Mouse (Mus musculus) megakaryocyte progenitor cell, adult 5-6 weeks (primary cell): Measurements from ENCODE around the gene Rnf151. TPM values are rescaled to one million over a fixed set of nuclear protein-coding genes. Genes with fewer than 3 reads are reported as not detected.

Experiments used
- ATAC-seq: replicated peaks from 2 replicates; pipeline ENCODE4 v1.8.0; 2016; ENCODE audit warnings: mild to moderate bottlenecking, moderate TSS enrichment, inconsistent platforms; ENCODE audit not compliant: poor library complexity
- total RNA-seq, 2 experiments: library from RNA; stranded (forward) in 1 of 2; stranded (reverse) in 1 of 2; fragments of 157-497, 149-512 nt in 1 of 2; fragments of 200-1000 nt in 1 of 2; gene quantifications; 2 replicates each; pipeline versions ENCODE4 v1.2.3 to v1.2.4; 2015 to 2017

The Rnf151 gene
- total RNA-seq, 2 experiments from 2014 or later, result 0.20 TPM; not detected in 1

DNA sequence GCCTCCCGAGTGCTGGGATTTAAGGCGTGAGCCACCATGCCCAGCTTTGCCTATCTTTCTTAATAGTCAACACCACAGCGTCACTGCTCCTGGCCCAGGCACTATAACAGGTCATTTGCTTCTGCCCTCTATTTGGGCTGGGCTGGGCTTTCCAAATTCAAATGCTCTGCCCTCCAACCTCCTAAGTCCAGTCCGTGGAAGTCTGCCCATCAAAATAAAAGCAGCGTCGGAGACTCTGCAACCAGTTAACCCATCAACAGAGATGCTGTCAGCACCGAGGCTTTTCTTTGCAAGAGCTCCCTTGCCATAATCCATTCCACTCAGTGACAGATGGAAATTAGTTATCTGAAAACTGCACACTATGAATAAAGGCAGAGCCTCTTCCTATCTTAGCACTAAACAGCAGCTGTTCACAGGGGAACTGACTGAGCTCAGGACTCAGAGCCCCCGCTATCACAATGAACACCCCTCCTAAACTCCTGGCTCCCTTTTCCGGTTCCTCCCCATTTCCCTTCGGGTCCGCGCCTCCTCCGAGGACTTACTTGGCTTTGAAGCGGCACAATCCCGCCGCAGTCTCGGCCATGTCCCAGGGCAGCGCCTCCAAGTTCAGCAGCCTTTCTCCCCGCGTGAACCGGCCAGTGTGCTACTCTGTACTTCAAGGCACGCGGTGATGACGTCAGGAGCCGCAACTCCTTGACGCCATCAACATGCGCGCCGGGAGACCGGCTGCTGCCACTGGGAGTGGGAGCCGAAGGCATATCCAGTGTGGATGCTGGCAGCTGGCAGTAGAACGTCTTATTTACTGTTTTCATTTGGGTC is 10.7 kb downstream of the Rnf151 start, which contains the start of gene Tbl3:
Gene Tbl3 (minus strand): TSS at position 679 of the 819 bp plus-strand sequence.
- ATAC-seq, result peak; percentile 89

DNA sequence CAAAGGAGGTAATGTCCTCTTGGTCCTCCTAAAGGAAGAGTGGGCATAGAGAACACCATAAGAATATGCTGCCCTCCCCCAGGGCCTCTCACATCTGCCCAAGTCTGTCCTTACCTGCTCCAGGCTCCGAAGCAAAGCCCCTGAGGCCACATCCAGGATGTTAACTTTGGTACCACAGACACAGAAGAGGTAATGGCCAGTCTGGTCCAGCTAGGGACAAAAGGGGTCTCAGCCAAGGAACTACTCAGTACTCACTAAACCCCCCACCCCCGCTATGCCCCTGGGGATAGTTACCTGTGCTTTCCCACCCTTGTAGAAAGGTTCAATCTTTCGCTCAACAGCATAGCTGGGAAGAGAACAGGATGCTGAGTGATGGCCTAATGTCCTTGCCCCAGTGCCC is 12.0 kb downstream of the Rnf151 start:
- ATAC-seq, result no peak

DNA sequence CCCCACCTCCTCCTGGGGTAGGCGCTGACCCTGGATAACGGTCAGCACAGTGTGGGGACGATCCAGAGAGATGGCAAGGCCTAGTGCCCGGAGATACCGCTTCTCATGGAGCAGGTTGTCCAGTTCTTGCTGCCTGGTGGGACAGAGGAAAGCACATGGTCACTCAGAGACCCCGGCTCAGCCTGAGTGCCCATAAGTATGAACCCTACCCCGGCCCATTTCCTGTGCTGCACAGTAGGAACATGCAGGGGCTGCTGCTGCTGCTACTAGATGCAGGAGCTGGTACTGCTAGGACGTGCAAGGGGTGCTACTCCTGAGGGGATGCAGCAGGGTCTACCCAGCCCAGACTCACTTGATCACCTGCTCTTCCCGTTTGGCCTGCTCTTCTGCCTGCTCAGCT is 16.6 kb downstream of the Rnf151 start:
- ATAC-seq, result no peak

DNA sequence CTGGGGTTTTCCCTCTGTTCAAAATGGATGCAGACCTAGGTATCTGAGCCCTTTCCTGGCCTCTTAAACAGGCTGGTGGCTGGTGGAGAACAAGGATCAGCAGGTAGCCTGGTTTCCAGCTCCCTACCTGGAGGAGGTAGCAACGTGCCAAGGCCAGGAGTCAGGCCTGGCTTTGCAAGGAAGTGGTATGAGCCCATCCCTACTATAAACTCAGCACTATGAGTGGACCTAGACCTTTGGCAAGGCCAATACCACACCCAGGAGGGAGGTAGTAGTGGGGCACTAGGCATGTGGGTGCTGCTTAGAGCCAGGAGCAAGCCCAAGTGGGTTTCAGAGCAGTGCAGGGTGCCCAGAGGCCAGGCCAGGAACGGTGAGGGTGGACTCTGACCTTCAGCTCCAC is 18.4 kb downstream of the Rnf151 start:
- ATAC-seq, result no peak

DNA sequence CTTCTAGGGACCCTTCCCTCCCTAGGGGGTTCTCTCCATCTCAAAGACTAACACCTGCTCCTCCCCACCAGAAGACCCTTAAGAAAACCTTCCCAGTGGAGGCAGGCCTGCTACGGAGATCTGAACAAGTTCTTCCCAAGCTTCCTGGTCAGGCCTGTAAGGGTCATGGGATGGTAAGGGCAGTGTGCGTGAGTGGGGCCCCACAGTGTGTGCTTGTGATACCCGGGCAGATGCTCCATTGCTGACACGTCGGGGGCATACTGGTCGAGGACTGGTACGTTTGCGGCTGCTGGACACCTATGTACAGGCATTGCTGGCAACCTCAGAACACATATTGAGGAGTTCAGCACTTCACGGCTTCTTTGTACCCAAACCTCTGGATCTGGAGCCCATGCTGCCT is 19.1 kb downstream of the Rnf151 start:
- no peak for ATAC-seq

DNA sequence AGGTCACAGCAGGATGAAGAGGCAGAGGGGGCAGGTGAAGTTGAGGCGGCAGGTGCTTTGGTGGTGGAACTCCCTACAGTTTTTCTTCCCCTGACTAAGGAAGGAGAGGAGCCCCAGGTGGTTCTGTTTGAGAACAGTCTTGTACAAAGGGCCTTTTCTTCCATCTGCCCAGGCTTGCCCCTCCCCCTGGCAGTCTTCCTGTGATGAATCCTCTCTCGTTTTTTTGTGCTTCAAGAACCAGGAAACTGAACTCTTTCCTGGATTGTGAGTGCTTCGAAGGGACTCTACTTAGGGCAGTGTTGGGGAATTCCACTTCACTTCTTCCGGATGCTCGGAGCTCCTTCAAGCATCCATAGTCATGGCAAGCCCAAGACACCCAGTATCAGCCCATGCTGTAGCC is 19.9 kb downstream of the Rnf151 start:
- no peak for ATAC-seq

DNA sequence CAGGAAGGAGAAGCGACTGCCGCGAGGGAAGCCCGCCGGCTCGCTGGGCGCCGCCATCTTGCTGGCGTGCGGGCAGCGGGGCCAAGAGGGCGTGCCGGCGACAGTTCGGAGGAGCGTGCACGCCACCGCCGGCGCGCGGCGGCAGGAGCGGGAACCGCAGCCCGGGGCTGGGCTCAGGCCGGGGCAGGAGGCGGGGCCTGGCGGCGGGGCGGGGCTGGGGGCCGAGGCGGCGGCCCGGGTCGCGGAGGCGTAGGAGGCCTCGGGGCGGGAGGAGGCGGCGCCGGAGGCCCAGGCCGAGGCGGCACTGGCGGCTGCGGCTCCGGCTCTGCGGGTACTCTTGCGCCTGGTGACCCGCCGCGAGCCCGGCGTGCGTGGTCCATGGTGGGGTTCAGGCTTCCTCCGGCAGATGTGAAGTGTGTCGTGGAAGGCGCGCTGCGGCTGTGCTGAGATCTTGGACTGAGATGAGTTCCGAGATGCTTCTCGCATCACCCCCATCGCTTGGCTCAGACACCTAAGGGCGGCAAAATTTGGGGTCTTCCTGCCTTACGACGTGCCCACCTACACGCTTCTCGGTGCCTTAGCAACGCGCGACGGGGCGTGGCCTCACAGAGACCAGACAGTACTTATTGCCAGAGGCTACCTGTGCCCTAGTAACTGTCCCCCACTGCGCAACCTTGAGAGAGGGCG is 21.7 kb downstream of the Rnf151 start, which contains the start of the genes Gfer and Noxo1:
Gene Gfer (minus strand): TSS at position 146 of the 687 bp plus-strand sequence.
Gene Noxo1 (plus strand): TSS at position 224 of the 687 bp plus-strand sequence.
- ATAC-seq, result peak; percentile 81

DNA sequence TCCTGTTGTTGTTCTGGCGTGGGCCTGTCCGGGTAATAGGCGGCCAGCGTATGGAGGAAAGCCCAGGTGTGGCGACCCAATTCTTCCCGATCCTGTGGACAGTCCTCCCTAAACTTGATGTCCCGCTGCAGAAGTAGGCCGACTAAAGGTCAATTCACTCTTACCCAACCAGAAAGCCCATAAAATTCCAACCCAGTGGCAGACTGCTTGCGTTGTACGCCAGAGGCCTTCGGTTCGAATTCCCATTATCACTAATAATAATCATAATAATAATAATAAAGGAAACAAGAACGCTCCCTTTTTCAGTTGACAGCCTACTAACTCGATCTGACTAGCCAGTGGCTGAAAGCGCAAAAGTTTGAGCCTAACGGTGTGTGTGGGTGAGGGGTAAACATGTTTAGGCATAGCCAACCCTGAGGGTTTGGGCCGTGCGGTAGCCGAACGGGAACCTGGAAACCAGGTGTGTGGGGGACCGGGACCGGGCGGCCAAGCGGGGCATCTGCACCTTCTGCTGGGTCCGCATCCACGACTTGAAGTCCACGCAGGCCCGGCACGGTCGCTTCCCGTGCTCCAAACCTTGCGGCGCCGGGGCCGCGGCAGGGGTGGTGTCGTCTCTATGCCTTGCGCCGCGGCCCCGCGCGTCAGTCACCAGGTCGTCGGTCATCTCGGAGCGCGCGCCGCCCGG is 22.4 kb downstream of the Rnf151 start:
- ATAC-seq, result peak; percentile 1; the same call in 1 of the 2 replicates

DNA sequence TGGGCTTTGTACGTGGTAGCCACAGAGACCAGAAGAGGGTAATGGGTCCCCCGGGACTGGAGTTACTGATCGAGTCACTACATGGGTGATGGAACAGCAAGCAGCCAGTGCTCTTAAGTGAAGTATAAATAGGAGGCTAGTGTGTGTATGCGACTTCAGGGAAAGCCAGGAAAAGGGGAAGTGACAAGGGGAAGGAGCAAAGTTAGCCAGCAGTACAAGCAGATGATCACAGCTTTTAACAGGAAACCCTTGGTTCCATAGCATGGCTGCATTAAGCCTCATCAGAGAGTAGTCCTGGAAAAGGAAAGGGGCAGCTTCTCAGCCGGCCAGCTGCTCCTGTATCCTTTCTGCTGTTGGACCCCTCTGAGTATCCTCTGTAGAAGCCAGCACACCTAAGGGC is 25.5 kb downstream of the Rnf151 start:
- ATAC-seq, result no peak

DNA sequence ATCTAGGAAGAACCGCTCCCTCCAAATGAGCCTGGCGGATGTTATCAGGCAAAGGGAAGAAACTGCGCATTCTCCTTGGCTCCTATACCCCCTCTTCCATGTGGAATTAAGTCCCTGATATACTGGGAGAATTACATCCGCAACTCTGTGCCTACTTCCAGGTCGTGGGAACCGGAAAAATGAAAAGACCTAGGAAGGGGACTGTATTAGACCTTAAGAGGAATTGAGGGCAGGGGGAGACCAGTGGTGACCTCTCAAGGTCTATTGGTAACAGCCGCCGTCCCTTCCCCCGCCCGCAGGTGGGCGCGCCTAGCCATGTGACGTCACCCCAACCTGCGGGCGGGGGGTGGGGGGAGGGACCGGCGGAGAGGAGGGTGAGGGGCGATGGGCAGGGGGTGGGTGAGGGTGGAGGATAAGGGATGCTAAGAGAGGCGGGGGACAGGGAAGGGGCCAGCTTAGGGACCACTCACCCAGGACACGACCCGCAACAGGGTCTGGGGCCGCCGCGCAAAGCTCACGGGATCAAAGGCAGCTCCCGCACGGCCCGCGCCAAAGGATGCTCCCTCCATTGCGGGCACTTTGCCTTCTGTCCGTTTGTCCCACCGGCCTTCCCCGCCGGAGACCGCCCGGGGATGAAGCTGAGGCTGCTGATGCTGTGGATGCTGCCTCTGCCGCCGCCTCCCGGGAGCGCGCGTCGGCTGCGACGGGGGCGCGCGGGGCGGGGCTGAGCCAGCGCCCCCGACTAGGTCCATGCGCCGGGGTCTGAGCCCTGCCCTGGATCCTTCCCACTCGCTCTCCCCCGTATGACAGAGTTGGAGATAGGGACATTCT is 28.4 kb downstream of the Rnf151 start, which contains the start of gene Syngr3:
Gene Syngr3 (minus strand): TSS at position 705 of the 831 bp plus-strand sequence.
- no peak for ATAC-seq

DNA sequence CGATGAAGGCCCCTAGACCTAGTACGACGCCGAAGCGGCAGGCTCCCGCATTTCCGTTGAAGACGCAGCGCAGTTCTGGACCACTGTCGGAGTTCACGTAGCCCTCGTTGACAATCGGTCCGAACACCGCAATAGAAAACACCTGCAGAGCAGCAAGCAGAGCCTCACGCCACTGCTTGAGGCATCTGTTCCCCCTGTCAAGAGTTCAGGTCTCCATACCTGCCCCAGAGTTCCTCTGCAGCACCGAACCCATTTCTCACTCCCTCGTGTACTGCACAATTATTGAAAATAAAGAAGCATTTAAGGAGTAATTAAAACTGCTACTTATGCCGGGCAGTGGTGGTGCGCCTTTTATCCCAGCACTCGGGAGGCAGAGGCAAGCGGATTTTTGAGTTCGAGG is 30.3 kb downstream of the Rnf151 start:
- no peak for ATAC-seq

DNA sequence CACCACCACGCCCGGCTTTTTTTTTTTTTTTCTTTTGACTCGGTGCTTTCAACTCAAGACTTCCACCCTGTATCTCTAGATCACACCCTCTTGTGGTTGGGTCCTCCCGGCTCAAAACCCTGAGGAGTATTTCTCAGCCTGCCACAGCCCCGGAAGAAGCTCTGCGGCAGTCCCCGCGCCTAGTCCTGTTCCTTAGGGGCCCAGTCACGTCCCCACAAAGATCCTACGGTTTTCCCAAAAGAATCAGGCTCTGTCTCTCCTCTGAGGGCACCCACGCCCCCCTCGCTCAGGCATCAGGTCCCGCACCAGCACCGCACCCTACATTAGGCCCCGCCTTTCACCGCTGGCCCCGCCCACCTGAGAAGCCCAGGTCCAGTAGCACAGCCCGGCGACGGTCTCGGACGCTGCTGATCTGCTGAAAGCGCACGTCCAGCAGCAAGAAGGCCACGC is 30.7 kb downstream of the Rnf151 start:
- ATAC-seq, result peak; percentile 78

DNA sequence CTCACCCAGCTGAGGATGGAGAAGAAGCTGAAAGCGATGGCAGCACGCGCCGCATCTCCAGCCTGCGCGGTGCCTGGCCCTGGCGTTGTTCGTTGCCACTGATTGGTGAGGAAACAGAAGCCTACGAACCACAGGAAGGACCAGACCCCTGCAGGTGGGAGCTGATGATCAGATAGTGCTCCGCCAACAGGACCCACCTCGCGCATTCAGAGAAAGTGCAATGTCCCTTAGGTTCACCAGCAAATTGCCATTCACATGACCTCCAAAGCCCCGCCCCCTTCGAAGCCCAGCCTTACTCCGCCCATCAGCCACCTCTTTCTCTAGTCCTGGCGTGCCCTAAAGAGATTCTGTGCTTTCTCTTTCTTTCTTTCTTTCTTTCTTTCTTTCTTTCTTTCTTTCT is 31.3 kb downstream of the Rnf151 start:
- peak; percentile 60 for ATAC-seq

DNA sequence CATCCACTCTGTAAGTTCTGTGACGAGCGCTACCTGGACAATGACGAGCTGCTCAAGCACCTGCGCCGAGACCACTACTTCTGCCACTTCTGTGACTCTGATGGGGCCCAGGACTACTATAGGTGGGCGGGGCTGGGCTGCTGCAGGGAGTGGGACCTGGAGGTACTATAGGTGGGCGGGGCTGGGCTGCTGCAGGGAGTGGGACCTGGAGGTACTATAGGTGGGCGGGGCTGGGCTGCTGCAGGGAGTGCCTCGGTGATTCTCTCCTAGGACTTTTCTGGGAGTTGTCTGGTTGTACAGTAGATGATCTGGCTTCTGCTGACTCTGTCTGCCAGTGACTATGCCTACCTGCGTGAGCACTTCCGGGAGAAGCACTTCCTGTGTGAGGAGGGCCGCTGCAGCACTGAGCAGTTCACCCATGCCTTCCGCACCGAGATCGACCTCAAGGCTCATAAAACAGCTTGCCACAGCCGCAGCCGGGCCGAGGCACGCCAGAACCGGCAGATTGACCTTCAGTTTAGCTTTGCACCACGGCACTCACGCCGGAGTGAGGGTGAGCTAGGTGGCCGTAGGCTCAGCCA is 40.3 kb downstream of the Rnf151 start:
- no peak for ATAC-seq

DNA sequence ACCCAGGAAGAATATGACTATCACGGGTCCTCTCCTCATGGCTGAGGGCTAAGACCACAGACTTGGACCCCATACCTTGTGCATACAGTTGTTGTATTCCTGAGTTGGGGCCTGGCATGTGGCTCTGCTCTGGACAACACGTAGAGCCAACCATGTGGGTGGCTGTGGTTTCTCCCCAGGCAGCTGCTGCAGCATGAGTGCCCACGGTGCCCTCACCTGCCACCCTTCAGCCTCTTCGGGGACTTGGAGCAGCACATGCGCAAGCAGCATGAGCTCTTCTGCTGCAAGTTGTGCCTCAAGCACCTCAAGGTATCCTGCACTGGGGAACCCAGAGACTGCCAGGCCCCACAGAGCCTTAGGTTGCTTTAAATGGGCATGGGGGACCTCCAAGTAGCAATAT is 41.0 kb downstream of the Rnf151 start:
- no peak for ATAC-seq

DNA sequence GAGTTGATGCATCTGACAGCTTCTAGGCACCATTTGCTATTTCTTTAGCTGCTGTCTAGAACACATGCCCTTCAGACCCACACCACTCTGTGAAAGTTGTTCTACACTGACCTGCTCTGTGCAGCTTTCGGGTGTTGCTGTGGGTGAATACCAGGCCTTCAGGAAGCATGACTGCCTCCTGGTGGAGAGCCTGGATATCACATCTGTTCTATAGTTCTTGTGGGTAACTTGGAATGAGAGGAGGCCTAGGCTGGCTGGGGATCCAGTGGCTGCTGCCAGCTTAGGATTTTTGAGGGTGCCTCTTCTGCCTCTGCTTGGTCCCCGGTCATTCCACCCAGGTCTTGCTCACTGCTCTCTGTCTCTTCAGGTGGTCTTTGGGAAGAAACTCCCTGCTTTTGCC is 41.7 kb downstream of the Rnf151 start:
- ATAC-seq, result peak; percentile 86

DNA sequence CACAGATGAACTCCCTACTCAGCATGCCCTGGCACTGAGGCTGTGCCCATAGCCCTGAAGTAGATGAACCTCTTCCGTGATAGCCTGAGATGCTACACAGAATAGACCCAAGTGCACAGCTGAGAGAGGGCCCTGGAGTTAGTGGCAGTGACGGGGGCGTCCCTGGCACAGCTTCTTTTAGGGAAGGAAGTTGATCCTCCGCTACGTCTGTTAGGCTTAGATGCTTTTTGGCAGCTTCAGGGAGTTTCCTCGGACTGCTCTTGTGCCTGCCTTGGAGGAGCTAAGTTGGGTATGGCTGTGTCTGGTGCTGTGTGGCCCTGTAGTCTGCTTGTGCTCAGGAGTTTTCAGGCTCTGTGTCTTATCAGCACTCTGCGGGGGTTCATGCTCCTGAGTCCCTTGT is 43.6 kb downstream of the Rnf151 start:
- ATAC-seq, result no peak

DNA sequence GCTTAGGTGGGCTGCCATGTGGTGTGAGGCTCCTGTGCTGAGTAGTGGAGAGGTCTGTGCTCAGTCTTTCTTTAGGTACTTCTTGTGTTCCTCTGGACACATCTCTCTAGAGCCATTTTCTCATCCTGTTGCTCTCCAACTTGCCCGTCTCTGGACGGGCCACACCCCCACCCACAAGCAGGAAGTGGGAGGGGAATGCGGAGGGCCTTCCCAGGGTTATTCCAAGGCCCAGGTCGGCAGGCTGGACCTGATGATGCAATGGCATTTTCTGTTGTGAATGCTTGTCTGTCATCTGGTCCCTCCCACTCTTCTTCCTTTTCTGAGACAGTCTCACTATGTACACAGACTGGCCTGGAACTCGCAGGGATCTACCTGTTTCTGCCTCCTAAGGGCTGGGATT is 45.7 kb downstream of the Rnf151 start:
- ATAC-seq, result peak; percentile 7; the same call in 1 of the 2 replicates

DNA sequence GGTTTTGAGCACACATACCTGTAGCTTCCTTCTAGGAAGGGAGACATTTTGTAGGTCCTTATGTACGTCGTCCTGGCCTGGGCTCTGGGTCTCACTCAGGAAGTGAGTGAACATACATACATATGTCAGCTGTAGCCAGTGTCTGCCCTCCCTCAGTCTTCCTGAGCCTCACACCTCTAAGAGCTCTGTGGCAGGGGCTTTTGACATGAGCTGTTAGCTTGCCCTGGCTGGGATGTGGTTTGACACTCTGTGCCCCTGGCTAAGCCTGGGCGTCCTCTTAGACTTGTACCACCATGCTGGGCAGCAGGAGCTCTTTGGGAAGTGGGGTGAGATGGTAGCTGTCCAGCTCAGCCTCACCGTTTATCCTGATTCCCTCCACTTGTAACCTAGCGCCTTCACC is 46.5 kb downstream of the Rnf151 start:
- ATAC-seq, result no peak

DNA sequence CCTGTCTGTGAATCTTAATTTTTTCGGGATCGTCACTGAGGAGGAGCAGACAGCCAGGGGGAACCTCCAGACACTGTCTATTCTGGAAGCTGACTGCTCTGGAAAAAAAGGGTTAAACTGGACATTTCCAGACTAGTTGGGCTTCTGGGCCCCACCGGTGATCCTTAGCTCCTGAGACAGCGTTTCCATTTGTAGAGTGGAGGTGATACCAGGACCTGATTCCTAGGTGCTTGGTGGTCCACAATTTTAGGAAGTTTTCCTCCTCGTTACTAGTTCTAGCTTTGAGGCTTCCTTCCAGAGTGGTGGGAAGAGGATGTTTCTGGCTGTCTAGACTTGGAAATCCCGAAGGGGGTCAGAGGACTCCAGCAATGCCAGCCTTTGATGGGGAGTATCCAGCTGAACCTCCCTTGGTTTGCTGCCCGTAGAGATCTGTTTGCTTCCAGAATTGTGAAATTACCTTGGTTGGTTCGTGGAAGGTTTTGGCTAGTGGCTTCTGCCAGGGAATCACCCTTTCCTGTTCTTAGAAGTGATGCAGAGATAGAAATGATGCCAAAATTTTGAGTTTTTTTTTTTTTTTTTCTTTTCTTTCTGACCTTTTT is 47.5 kb downstream of the Rnf151 start:
- ATAC-seq, result no peak
